Mouse (Mus musculus): ENCODE data around the gene Qtrt1. TPM values are rescaled to one million over a fixed set of nuclear protein-coding genes. Genes with fewer than 3 reads are reported as not detected.
A peak's percentile ranks its signal among the peaks of the same experiment; 100 is the strongest.

Gene Qtrt1
- polyA plus RNA-seq, 1 experiment: 38.7 TPM

DNA sequence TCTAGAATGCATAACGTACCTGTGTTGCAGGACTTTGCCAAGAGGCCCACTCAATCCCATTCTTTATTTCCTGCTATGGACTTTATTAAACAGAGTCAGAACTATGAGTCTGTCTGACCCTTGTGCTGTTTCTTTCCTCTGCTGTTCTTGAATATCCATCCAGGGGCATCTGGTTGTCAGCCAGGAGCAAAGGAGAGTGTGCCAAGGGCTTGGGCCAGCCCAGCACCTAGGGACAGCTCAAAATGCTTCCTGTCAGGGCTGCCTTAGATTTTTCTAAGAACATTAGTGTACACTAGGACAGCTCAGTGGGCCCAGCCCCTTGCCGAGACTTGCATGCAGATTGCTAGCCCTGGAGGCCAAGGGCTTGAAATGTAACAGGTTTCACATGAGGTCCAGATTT lies 16.1 kb downstream of the Qtrt1 start:
- TF ChIP-seq CTCF (IDR thresholded peaks at IDR 0.05; ENCODE audit: extremely low read depth, insufficient read depth, insufficient read length, insufficient replicate concordance) (no peak), POLR2A (IDR thresholded peaks at IDR 0.05; ENCODE audit: low read depth, low read length) (no peak)
- no peak for DNase-seq (ENCODE audit: low read depth in 1 of 2, low spot score in 2 of 2)
- Histone ChIP-seq H3K27me3 (ENCODE audit: control insufficient read depth, insufficient read depth, low read length) (no peaks in the 10 kb centered on the region), H3K27ac (ENCODE audit: insufficient read depth, low read length) (no peak overlapping the region), H3K4me3 (ENCODE audit: extremely low read depth, insufficient read depth, insufficient read length) (no peak overlapping the region), H3K4me1 (ENCODE audit: control insufficient read depth, insufficient read depth, insufficient read length) (peaks cover 13% of the 10 kb centered on the region; the same call in 1 of the 2 replicates), H3K36me3 (ENCODE audit: control insufficient read depth, insufficient read depth, low read length) (no peaks in the 10 kb centered on the region)
- WGBS: 93% methylated on average over 2 of the region's 2 CpGs

GRCm38 (mm10) chr9:21428178-21428577 lies 16.5 kb downstream of the Qtrt1 start:
- peaks cover 13% of the 10 kb centered on the region; the same call in 1 of the 2 replicates for H3K4me1 ChIP-seq (ENCODE audit: control insufficient read depth, insufficient read depth, insufficient read length)
- WGBS: 93% methylated on average over 6 of the region's 6 CpGs
- H3K27ac ChIP-seq (ENCODE audit: insufficient read depth, low read length): no peak overlapping the region
- TF ChIP-seq CTCF (IDR thresholded peaks at IDR 0.05; ENCODE audit: extremely low read depth, insufficient read depth, insufficient read length, insufficient replicate concordance) (no peak), POLR2A (IDR thresholded peaks at IDR 0.05; ENCODE audit: low read depth, low read length) (no peak)
- DNase-seq (ENCODE audit: low read depth in 1 of 2, low spot score in 2 of 2): no peak
- no peaks in the 10 kb centered on the region for H3K36me3 ChIP-seq (ENCODE audit: control insufficient read depth, insufficient read depth, low read length)
- no peaks in the 10 kb centered on the region for H3K27me3 ChIP-seq (ENCODE audit: control insufficient read depth, insufficient read depth, low read length)
- H3K4me3 ChIP-seq (ENCODE audit: extremely low read depth, insufficient read depth, insufficient read length): no peak overlapping the region

DNA sequence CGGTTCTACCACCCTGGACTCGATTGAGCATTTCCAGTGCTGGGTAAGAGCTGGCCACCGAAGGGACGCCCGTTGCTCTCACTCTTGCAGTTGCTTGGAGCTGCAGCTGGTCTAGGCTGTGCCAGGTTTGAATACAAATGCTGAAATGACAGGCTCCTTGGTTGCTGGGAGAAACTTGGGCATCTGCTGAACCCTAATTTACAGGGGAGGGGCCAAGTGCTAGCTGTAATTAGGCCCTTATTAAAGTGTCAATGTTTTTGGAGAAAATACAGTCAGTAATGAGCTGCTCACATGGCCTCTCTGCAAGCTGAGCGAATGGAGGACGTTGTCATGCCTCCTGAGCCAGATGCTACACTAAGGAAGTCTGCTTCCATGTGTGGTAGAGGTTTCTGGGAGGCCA lies 19.1 kb downstream of the Qtrt1 start:
- TF ChIP-seq POLR2A (IDR thresholded peaks at IDR 0.05; ENCODE audit: low read depth, low read length) (no peak), CTCF (IDR thresholded peaks at IDR 0.05; ENCODE audit: extremely low read depth, insufficient read depth, insufficient read length, insufficient replicate concordance) (no peak)
- Histone ChIP-seq H3K27ac (ENCODE audit: insufficient read depth, low read length) (no peak overlapping the region), H3K27me3 (ENCODE audit: control insufficient read depth, insufficient read depth, low read length) (no peaks in the 10 kb centered on the region), H3K36me3 (ENCODE audit: control insufficient read depth, insufficient read depth, low read length) (no peaks in the 10 kb centered on the region), H3K4me1 (ENCODE audit: control insufficient read depth, insufficient read depth, insufficient read length) (peaks cover 17% of the 10 kb centered on the region; the same call in 1 of the 2 replicates), H3K4me3 (ENCODE audit: extremely low read depth, insufficient read depth, insufficient read length) (no peak overlapping the region)
- 73% methylated on average over 7 of the region's 7 CpGs for WGBS
- no peak for DNase-seq (ENCODE audit: low read depth in 1 of 2, low spot score in 2 of 2)

DNA sequence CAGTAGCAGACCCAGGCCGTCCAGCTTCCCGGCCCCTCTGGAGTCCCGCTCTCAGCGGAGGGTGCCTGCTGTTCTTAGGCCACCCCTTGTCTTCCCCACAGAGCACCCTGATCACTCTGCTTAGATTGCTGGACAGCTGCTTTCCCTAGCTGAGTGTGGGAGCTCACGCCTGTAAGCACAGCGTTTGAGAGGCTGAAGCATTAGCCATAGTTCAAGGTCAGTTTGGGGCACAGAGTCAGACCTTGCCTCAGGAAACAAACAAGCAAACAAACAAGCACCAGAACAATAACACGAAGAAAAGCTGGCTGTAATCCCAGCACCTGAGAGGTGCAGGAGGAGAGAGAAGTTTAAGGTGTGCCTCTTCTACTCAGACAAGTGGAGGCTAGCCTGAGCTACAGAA lies 20.4 kb downstream of the Qtrt1 start:
- Histone ChIP-seq H3K27ac (ENCODE audit: insufficient read depth, low read length) (no peak overlapping the region), H3K4me1 (ENCODE audit: control insufficient read depth, insufficient read depth, insufficient read length) (peaks cover 24% of the 10 kb centered on the region; the same call in 1 of the 2 replicates), H3K4me3 (ENCODE audit: extremely low read depth, insufficient read depth, insufficient read length) (no peak overlapping the region), H3K36me3 (ENCODE audit: control insufficient read depth, insufficient read depth, low read length) (no peaks in the 10 kb centered on the region), H3K27me3 (ENCODE audit: control insufficient read depth, insufficient read depth, low read length) (no peaks in the 10 kb centered on the region)
- WGBS: 95% methylated on average over 7 of the region's 7 CpGs
- TF ChIP-seq POLR2A (IDR thresholded peaks at IDR 0.05; ENCODE audit: low read depth, low read length) (no peak), CTCF (IDR thresholded peaks at IDR 0.05; ENCODE audit: extremely low read depth, insufficient read depth, insufficient read length, insufficient replicate concordance) (no peak)
- no peak for DNase-seq (ENCODE audit: low read depth in 1 of 2, low spot score in 2 of 2)

DNA sequence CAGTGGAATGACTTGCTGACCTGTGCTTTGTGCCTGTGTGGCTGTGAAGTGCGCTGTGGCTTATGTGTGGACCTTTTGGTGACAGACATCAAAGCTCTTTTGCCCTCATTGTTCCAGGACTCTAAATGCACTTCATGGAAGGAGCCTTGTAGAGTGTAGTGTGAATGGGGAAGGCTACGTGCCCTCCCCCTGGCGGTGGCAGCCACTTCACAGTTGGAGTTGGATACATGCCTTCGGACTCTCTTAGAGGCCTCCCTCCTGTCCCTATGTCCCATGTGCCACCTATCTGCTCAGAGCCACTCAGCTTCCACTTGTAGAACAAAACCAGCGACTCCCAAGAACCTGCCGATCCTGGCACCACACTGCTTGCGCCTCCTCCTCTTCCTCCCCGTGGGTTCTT lies 22.1 kb downstream of the Qtrt1 start:
- DNase-seq (ENCODE audit: low read depth in 1 of 2, low spot score in 2 of 2): no peak
- Histone ChIP-seq H3K27me3 (ENCODE audit: control insufficient read depth, insufficient read depth, low read length) (no peaks in the 10 kb centered on the region), H3K4me3 (ENCODE audit: extremely low read depth, insufficient read depth, insufficient read length) (no peak overlapping the region), H3K27ac (ENCODE audit: insufficient read depth, low read length) (0 out of 2 replicates have a peak overlapping the region, but pooled peaks have one; percentile 5), H3K36me3 (ENCODE audit: control insufficient read depth, insufficient read depth, low read length) (no peaks in the 10 kb centered on the region), H3K4me1 (ENCODE audit: control insufficient read depth, insufficient read depth, insufficient read length) (peaks cover 36% of the 10 kb centered on the region)
- TF ChIP-seq POLR2A (IDR thresholded peaks at IDR 0.05; ENCODE audit: low read depth, low read length): no peak
- no peak for TF ChIP-seq CTCF (IDR thresholded peaks at IDR 0.05; ENCODE audit: extremely low read depth, insufficient read depth, insufficient read length, insufficient replicate concordance)
- 89% methylated on average over 8 of the region's 8 CpGs for WGBS

DNA sequence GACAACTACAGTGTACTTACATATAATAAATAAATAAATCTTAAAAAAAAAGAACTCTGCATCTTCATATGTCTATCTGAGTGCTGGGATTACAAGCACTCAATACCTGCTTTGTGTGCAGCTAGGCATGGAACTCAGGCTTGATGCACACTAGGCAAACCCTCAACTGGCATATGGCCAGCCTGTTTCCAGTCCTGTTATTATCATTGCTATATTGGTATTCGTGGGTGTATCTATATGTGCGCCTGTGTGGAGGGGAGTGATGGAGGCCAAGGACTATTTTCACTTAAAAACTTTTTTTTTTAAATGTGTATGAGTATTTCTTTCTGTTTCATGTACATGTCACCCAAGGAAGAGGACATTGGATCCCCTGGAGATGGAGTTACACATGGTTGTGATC lies 22.8 kb downstream of the Qtrt1 start:
- H3K4me3 ChIP-seq (ENCODE audit: extremely low read depth, insufficient read depth, insufficient read length): no peak overlapping the region
- H3K36me3 ChIP-seq (ENCODE audit: control insufficient read depth, insufficient read depth, low read length): no peaks in the 10 kb centered on the region
- H3K4me1 ChIP-seq (ENCODE audit: control insufficient read depth, insufficient read depth, insufficient read length): peaks cover 40% of the 10 kb centered on the region
- H3K27me3 ChIP-seq (ENCODE audit: control insufficient read depth, insufficient read depth, low read length): no peaks in the 10 kb centered on the region
- H3K27ac ChIP-seq (ENCODE audit: insufficient read depth, low read length): no peak overlapping the region
- no peak for TF ChIP-seq POLR2A (IDR thresholded peaks at IDR 0.05; ENCODE audit: low read depth, low read length)
- no peak for TF ChIP-seq CTCF (IDR thresholded peaks at IDR 0.05; ENCODE audit: extremely low read depth, insufficient read depth, insufficient read length, insufficient replicate concordance)
- 82% methylated on average over 2 of the region's 2 CpGs for WGBS
- no peak for DNase-seq (ENCODE audit: low read depth in 1 of 2, low spot score in 2 of 2)

GRCm38 (mm10) chr9:21435777-21436635 lies 24.4 kb downstream of the Qtrt1 start:
- Histone ChIP-seq H3K4me3 (ENCODE audit: extremely low read depth, insufficient read depth, insufficient read length) (peak overlapping the region; percentile 10; the same call in 1 of the 2 replicates), H3K27me3 (ENCODE audit: control insufficient read depth, insufficient read depth, low read length) (no peaks in the 10 kb centered on the region), H3K4me1 (ENCODE audit: control insufficient read depth, insufficient read depth, insufficient read length) (peaks cover 44% of the 10 kb centered on the region), H3K27ac (ENCODE audit: insufficient read depth, low read length) (peak overlapping the region; percentile 79), H3K36me3 (ENCODE audit: control insufficient read depth, insufficient read depth, low read length) (no peaks in the 10 kb centered on the region)
- no peak for TF ChIP-seq CTCF (IDR thresholded peaks at IDR 0.05; ENCODE audit: extremely low read depth, insufficient read depth, insufficient read length, insufficient replicate concordance)
- no peak for TF ChIP-seq POLR2A (IDR thresholded peaks at IDR 0.05; ENCODE audit: low read depth, low read length)
- WGBS: 13% methylated on average over 7 of the region's 7 CpGs
- DNase-seq (ENCODE audit: low read depth in 1 of 2, low spot score in 2 of 2): peak; percentile 71
